Mouse (Mus musculus) lung, adult 2 months (tissue): ENCODE measurements around the gene Ptprd.

Source experiments
- CTCF ChIP-seq: fragments of 200-500 bp; IDR thresholded peaks from 2 replicates; pipeline ENCODE4 v1.5.1; 2011; ENCODE audit warnings: mild to moderate bottlenecking, low read length, control low read depth; ENCODE audit not compliant: insufficient read depth
- POLR2A ChIP-seq: fragments of 200-500 bp; IDR thresholded peaks from 2 replicates; pipeline ENCODE4 v1.6.1; 2011; ENCODE audit warnings: low read depth, mild to moderate bottlenecking, control low read depth, low read length, borderline replicate concordance; ENCODE audit errors: extremely low read depth

- TF ChIP-seq CTCF (no peak), POLR2A (no peak)
Observed at GRCm38 (mm10) chr4:78235316-78235715, 23.6 kb upstream of the Ptprd start.
